Mouse (Mus musculus) v-Abl transformed pro-B cells (cell line): Measurements from ENCODE around the gene Dip2c.

Experiments
- in situ Hi-C, 2 experiments: fragments of 400-800 bp; cut with MboI; formaldehyde crosslinking; loops; one replicate each; pipeline ENCODE4 v1.15.1; 2025; ENCODE audit not compliant: unreplicated experiment in 2 of 2

Gene Dip2c

DNA sequence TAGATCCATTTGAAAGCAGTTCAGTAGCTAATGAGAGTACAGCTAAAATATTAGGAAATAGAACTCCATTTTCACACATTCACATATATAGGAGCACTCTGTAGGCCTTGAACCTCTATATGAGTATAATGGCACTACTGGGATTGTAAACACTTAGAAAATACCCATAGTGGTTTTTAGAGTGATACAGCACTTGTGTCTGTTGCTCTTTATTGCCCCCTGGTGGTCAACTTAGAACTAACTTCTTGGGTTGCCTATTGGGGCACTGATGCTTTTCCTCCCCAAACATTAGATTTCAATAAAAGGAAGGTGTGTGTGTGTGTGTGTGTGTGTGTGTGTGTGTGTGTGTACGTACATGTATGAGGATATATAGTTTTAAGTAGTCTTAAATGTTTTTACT is 190.9 kb downstream of the Dip2c start:
- in situ Hi-C loops = loop anchor here (5.0 to 25.0 kb wide), 6 partner anchors 62 to 380 kb away; no protein-coding TSS in a partner anchor

DNA sequence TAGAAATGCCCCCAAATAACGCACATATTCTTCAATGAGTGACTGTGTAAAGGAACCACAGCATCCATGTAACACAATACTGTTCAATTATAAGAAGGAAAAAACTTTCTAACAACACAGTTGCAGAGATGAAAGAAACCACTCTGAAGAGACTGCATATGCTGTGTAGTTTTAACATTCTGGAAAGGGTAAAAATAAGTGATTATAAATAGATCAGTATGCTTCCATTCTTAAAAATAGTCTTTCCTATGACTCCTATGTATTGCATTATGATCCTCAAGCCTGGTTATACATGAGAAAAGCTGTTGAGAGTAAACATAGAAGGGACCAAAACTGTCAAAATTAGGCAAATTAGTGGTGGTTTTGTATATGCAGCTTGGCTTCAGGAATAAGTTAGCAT is 197.1 kb downstream of the Dip2c start:
- in situ Hi-C loops = loop anchor here in 1 of 2 experiments (5.0 to 25.0 kb wide), 2 partner anchors 164 to 369 kb away; no protein-coding TSS in a partner anchor

DNA sequence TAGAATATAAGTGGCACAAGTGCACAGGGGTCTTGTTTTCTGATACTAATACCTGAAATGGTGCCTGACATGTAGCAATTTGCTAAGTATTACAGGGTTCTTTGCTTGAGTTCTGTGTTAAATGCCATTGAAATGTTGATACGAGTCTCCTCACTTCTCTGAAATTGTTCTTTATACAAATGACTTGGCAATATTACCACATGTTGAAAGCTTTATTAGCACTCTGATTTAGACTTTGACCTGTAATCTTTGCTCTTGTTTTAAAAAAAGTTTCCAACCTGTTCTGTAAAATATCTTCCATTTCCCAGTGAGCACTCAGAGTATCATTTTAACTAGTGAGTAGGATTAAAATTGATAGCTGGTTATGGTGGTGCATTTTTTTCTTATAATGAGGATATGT is 205.4 kb downstream of the Dip2c start:
- in situ Hi-C loops = no loop called here

DNA sequence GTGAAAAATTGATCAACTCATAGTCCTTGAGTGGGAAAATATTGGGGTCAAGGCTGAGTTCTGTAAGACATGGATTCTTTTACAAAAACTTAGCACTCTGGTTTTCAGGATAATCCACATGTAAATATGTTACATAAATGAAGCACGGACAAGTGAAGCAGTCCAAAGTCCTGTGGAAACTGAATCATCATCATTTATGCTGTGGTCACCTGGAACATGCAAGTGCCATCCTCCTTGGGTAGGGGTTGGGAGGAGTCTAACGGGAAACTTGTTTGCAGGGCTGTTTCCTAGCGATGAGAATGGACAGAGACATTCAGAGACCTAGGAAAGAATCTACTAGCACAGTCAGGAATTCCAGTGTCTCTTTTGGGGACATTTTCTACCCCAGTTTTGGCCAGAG is 213.4 kb downstream of the Dip2c start:
- in situ Hi-C loops = no loop called here

DNA sequence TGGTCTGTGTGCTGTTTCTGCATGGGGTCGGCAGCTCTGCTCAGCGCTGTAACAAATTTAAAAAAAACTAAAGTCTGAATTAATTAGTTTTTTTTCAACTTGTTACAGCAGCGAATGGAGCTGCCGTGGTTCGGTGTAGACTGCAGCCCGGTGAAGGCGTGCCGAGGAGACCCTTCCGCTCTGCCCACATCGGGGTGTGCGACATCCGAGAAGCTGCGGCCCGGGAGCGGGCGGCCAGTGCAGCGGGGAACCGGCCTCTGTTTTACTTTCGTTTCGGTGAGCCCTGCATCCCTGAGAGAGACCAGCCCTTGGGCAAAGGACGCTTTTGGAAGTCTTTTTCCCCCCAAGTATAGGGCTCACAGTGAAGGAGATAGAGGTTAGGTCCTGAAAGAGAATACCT is 218.4 kb downstream of the Dip2c start:
- in situ Hi-C loops = no loop called here

DNA sequence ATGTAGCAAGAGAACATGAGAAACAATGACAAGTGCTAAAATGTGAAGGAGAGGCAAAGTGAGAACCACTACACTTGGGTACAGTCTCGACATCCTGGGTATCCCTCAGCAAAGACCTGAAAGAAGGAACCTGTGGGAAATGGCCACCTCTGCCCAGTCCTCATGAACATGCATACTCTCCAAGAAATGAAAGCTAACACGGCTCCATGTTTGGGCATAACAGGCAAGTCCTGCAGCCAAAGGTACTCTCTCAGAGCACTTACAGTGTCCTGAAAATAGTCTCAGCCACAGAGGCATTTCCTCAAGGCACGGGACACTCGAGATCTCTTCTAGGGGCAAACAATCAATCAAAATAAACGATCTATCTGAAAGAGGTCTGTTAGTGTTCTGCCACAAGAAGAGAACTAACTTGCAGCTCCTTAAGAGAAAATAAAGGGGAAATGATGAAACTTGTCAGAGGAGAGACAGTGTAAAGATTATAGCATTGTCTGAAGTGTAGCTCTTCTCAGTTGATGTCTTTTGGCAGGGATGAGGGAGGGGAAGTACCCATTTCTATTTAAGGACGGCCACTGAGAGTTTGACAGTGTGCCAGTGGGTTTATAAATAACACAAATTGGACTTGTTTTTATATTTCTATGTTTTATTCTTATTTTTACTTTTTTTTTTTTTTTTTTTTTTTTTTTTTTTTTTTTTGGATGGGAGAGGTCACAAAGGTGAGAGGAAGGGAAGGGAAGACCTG is 228.0 kb downstream of the Dip2c start:
- in situ Hi-C loops = no loop called here

DNA sequence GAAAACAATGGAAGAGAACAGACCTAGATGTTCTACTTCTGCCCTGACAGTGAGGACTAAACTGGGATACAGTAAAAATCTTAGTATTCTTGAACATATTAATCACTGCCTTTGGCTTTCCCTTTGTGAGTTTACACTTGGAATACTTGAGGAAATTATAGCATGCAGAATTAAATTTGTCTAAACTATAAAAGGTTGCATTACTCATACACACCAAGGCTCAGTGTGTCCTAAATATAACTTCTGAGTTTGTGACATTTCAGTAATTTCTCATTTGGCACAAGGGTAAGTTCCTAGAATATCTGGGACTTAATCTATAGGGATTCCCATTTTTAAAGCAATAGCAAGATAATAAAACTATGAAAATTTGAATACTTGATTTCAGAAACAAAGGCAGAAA is 262.2 kb downstream of the Dip2c start:
- in situ Hi-C loops = no loop called here

DNA sequence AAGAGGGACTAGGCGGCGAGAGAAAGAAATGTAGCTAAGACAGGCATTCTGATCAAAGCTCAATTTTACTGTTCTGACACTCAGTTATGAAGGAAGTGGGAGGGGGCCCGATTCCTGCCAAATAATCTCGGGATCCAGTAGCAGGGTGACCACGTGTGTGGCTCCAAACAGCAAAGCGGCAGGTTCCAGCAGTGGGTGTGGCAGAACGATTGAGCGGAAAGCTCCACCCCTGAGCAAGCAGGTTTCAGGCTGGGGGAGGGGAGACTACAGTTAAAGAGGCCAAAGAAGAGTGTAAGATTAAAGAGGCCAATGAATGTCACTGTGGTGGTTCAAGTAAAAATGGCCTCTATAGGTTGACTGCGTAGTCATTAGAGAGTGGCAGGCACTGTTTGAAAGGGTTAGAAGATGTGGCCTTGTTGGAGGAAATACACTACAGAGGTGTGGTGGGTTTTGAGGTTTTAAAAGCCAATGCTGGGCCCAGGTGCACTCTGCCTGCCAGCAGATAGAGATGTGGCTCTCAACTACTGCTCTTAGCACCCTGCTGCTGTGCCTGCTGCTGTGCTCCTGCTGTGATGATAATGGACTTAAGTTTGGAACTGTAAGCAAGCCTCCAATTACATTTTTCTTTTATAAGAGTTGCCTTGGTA is 271.5 kb downstream of the Dip2c start:
- in situ Hi-C loops = no loop called here

DNA sequence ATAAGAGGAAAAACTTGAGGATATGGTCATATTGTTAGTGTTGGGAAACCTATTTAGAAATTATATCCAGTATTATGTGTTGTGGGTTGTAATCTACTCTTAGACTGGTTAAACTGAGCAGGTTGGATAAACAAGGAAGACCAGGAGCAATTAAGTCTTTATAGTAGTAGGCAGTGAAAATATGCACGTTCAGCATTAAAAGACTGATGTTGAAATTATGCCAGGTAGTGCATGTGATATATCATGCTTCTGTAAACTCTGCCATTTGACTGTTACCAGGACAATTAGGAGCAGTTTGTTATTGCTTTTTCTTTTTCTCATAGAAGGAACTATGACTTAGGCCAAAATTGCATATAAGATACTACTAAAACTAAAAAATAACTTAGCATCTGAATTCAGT is 285.8 kb downstream of the Dip2c start:
- in situ Hi-C loops = no loop called here

DNA sequence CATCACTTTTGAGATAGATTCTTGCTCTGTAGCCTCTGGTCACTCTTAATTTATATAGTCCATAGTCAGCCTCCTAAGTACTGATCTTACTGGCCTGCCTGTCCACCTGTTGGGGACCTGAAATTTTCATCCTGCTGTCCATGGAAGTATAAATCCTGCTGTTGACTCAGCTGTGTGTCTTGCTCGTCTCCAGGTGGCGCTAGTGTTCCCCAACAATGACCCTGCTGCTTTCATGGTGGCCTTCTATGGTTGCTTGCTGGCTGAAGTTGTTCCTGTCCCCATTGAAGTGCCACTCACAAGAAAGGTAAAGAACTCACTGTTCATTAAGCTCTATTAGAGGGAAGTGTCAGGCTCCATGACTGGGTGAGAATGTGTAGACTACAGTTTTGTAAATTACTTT is 286.6 kb downstream of the Dip2c start:
- in situ Hi-C loops = no loop called here

DNA sequence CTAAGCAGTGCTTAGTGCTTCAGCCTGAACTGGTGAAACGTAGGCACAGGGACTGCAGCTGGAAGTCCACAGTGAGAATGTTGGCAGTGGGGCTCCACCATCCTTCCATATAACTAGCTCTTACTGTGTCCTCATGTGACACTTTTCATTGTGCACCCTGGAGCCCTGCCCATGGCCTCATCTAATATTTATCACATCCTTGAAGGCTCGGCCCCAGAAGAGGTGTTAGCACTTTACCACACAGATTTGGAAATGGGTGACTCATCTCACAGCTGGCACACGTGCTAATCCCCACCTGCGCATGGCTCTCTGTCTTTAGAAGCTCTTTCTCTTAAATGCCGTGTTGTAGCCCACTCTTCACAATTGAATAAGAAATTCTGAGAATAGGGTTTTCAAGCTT is 292.5 kb downstream of the Dip2c start:
- in situ Hi-C loops = no loop called here

DNA sequence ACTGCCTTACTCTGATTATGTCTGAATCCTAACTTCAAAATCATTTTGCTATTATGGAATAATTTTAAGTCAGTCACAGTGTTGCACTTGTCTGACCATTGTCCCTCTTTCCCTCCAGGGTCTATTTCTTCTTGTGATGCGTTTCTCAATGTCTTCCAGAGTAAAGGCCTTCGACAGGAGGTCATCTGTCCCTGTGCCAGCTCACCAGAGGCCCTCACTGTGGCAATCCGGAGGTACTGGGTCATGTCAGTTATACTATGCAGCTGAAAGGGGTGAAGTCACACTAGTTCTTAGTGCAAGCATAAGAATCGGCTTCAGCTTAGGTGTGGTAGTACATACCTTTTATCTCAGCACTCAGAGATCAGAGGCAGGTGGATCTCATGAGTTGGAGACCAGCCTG is 300.4 kb downstream of the Dip2c start:
- in situ Hi-C loops = no loop called here

DNA sequence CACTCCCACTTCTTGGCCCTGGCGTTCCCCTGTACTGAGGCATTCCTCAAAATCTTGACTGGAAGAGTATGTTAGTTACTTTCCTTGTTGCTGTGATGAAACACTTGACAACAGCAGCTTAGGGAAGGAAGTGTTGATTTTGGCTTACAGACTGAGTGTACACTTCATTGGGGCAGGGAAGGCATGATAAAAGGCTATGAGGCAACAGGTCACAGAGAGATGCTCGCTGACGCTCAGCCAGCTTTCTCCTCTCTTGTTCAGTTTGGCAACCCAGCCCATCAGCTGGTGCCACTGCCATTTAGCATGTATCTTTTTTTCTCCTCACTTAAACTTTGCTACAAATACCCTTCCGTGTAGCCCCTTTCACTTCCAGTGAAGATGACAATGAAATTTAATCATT is 302.1 kb downstream of the Dip2c start:
- in situ Hi-C loops = no loop called here

DNA sequence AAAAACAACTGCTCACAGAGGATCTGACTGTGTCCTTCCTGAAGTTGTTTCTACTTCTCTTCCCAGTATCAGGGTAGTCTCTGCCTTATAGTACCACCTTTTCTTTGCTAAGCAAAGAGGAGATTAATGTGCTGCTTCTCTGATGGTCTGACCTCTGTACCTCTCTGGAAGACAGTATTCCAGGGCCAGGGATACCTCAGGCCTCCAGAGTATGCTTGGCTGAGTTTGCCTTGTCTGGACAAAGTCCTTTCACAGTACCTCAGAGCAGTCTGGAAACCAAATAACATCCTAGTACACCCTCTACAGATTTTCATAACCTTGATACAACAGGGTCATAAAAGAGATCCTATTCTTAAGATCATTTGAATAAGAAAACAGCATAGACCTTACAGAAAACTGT is 305.5 kb downstream of the Dip2c start:
- in situ Hi-C loops = no loop called here

DNA sequence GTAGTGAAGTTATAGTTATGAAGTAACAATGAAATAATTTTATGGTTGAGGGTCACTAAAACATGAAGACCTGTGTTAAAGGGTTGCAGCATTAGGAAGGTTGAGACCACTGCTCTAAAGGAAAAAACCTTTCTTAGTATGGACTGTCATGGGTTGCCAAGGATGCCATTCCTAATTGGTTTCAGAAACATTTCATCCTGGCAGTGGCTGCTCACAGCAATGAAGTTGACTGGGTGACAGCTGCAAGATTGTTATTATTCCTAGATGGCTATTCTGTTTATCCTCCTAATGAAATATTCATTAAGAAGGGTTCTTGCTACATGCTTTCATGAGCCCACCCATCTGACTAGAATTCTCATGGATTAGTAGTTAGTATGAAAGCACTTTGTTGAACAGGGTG is 307.3 kb downstream of the Dip2c start:
- in situ Hi-C loops = no loop called here

DNA sequence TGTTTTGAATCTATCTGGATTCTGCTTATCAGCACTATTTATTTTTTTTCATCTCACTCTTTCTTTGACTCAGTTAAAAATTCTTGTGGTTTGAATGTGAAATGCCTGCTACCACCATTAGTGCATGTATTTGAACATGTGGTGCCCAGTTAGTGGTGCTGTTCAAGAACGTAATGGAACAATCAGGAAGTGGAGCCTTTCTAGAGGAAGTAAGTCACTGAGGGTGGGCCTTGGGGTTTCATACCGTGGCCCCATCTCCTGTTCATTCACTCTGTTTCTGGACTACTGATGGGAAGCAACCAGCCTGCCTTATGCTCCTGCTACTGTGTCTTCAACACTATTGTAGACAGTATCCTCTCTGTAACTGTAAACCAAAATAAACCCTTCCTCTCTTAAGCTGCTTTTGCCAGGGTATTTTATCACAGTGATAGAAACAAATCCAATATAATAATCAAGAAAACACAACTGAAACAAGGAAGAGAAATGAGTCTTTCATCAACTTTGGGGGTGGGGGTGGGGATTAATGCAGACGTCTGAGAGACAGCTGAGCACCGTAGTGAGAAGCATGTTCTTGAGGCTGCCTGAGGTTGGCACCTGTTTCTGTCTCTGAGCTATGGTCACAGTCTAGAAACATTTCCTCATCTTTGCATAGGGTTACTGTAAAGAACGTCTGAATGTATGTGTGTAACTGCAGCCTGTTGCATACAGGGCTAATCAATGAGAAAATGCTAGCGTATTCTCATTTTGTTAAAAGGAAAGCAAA is 323.2 kb downstream of the Dip2c start:
- in situ Hi-C loops = no loop called here

DNA sequence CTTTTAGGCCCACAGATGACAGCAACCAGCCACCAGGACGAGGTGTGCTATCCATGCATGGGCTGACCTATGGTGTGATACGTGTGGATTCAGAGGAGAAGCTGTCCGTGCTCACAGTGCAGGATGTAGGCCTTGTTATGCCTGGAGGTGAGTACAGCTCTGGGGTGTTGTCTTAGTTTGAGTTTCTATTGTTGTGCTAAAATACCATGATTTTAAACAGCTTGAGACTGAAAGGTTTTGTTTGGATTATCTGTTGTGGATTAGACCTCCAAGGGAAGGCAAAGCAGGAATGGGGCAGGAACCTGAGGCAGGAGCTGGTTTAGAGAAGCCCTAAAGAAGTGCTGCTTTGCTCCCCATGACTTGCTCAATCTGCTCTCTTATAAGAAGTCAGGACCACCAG is 325.0 kb downstream of the Dip2c start:
- in situ Hi-C loops = no loop called here

DNA sequence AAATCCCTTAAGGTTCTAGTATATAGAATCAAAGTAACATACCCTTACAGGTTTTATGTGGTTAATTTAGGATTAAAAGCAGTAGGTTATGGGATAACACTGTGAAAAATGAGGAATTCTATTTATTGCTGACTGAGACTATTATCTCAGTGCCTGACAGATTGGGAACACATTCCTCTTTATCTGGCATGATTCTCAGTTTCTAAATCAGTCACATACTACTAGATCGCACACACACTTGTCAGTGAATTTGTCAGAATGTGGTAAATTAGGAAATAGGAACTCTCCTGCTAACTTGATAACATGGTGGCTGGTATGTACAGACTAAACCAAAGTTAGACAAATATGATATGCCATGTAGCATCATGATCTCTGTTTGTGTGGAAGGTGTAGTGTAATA is 334.9 kb downstream of the Dip2c start:
- in situ Hi-C loops = no loop called here

DNA sequence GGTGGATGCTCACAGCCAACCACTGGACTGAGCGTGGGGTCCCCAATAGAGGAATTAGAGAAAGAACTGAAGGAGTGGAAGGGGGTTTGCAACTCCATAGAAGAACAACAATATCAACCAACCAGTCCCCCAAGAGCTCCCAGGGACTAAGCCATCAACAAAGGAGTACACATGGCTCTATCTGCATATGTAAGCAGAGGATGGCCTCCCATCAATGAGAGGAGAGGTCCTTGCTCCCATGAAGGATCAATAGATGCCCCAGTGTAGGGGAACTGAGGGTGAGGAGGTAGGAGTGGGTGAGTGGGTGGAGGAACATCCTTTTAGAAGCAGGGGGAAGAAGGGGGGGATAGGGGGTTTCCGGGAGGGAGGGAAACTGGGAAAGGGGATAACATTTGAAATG is 356.4 kb downstream of the Dip2c start:
- in situ Hi-C loops = loop anchor here (5.0 to 25.0 kb wide), 5 partner anchors 168 to 748 kb away; partner anchors contain the start of gene Idi1 (in 1 of the 2)

DNA sequence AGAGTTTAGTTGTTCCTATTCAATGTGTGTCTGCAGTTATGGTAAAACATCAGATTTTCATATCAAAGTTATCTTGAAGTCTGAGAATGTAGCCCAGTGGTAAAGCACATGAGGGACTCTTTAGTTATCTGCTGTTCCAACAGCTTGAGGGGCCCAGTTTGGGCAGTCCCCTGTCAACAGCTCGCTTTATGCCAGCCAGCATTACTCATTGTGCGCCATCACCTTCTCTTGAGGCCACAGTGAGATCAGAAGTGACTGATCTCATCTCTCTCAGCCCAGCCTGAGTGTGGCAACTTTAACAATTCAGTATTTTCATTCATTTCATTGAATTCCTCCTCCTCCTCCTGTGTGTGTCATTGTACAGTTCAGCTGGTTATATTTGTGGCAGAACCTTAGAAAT is 359.6 kb downstream of the Dip2c start:
- in situ Hi-C loops = loop anchor here (5.0 to 25.0 kb wide), 5 partner anchors 171 to 751 kb away; partner anchors contain the start of gene Idi1 (in 1 of the 2)

DNA sequence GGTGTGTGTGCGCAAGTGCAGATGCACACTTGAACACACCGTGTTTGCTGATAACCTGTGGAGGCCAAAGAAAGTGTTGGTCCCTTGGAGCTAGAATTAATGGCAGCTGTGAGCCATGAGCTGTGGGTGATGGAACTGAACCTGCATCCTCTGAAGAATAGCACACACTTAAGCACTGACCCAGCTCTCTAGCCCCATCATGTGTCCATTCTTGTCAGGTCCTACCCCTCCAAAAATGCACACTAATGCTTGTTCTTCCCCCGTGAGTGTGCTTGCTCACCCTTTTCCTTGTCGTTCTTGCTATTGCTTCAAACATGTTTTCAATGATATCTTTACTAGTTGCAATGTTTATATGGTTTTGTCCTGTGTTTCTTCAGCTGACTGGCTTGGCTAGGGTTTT is 360.2 kb downstream of the Dip2c start:
- in situ Hi-C loops = loop anchor here (5.0 to 25.0 kb wide), 5 partner anchors 172 to 752 kb away; partner anchors contain the start of gene Idi1 (in 1 of the 2)
